Mouse (Mus musculus): ENCODE data around the gene Xrra1.

- TF ChIP-seq CTCF (IDR thresholded peaks at IDR 0.05; ENCODE audit: low read depth, low read length) (no peak), EP300 (IDR thresholded peaks at IDR 0.05; ENCODE audit: insufficient read depth, low read depth, low read length) (no peak)
Observed at GRCm38 (mm10) chr7:99957226-99957965, 98.5 kb downstream of the Xrra1 start.
